Mouse (Mus musculus) urinary bladder, postnatal 10 days (tissue): ENCODE data around the gene Tmem178b.

Source experiments
- DNase-seq: peaks from one replicate; pipeline ENCODE4 v3.0.0; 2022; ENCODE audit warnings: low spot score

Tmem178b gene

GRCm38 (mm10) chr6:39919011-39919709 lies 46.1 kb downstream of the Tmem178b start:
- no peak for DNase-seq

DNA sequence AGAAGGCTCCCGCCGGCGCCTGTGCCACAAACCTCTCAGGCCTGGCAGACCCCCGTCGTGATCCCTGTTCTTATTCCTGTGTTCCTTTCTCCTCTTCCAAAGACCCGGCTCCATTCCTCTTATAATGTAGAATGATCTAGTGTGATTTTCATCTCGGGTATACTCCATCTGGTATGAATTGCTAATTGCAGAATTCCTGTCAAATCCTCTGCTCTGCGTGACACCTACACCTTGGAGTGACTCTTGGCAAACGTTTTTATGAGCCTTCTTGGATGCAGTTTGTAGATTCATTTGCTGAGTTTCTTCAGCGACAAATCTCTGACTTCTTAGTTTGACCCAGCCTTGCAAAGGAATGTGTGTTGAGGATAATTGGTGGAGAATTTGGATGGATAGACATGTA lies 53.4 kb downstream of the Tmem178b start:
- DNase-seq = no peak

DNA sequence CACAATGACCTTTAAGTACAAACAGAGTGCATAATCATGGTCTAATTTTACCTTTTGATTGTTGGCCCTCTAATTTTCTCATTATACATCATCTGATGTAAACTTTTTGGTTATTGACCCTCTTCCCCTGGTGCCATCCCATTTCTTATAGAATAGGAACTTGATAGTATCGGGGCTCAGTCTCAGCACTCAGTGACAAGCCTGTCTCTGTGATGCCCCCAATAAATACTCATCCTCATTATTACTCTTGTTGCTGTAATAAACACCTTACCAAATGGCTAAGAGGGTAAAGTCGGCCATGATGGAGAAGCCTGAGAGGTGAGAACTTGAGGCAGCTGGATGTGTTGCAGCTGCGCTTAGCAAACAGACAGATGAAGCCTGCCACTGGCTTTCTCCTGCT lies 63.5 kb downstream of the Tmem178b start:
- DNase-seq = no peak

DNA sequence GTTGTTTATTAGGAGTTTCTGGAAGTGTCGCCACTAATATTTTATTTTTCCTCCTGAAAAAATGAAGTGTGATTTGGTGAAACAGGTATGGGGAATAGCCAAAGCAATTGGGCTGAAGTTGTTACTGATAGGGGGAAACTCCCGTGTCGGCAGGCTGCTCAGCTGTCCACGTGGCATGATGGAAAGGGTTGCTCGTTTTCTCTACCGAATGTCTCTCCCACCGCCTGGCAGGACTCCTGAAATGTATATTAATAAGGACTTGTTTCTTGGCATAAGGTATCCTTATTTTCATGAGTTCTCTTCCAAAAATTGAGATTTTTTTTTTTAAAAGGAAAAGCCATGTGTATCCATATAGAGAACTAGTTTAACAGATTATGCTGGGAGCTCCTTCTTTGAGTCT lies 67.8 kb downstream of the Tmem178b start:
- DNase-seq = no peak

DNA sequence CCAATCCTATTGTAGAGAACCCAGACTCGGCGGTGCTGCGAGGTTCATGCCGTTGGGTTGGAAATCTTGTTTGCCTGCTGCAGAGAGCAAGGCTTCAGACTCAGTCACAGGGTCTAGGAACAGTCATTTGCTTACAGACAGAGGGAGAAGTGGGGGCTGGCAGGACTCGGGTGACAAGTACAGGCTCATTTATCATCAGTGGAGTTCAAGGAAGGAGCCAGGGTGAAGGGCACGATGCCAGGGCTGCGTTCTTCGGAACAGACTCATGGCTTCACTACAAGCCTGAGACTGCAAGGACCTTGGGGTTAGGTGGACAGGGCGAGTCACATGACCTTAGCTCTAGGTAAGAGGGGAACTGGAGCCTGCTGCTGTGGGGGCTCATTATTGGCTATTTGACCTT lies 71.8 kb downstream of the Tmem178b start:
- no peak for DNase-seq

DNA sequence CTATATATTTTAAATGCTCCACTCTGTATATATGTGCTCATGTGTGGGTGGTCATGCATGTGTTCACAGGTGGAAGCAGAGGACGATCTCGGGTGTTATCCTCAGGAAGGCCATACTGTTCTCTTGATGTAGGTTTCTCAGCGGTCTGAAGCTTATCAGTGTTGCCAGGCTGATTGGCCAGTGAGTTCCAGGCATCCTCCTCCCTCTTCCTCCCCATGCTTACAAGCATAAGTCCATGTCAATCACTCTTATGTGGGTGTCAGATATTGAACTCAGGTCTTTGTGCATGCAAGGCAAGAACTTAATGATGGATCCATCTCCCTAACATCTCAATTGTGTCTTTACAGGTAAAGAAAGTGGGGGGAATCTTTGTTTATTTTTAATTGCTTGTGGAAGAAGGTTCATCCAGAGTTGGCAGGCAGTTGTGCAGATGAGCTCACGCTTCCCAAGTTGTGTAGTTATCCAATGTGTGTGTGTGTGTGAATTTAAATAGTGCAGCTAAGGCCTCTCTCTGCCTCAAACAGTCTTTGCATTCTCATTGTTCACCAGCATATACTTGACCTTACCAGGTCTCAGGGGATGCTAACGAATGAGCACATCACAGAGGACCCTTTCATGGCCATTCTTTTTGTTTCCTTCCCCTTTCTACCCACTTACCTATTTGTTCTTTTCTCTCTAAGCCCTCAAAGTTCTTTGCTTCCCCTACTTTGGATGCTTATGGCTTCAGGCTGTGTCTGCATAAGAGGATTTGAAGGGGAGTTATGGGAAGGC lies 72.8 kb downstream of the Tmem178b start:
- DNase-seq = no peak

DNA sequence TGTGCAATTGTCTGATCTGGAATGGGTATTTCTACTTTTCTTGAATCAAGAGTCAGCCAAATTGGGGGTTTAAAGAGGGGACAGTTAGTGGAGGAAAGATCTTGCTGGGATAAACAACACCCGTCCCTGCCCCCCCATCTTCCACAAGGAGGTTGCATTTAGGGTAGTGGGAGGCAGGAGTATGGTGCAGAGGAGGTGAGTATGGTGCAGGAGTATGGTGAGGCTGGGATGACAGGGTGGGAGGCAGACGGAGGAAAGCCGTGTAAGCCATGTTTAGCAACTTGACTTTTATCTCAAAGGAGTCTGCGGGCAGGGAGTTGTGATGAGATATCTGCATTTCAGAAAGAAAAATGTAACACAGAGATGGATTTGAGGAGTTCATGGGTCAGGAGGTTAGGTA lies 73.5 kb downstream of the Tmem178b start:
- DNase-seq = no peak

GRCm38 (mm10) chr6:39953951-39954350 lies 80.9 kb downstream of the Tmem178b start:
- DNase-seq = no peak

DNA sequence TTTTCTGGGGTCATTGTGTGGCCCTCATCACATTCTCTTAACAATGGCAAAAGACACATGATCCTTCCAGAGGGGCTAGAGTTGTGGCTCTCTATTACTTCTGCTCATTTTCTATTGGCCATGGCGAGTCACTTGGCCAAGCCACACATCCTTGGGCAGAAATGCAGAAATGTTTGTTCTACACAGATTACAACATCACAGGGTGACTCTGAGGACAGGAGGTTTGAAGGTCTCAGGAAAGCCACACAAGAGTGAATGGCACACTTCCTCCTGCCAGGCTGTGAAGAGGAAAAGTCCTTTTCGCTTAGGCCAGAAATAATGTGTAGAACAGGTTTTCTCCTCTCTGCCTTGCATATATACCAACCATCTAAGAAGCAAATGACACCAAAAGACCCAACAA lies 82.1 kb downstream of the Tmem178b start:
- no peak for DNase-seq

- no peak for DNase-seq
These were observed 91.5 kb downstream of the Tmem178b start for GRCm38 (mm10) chr6:39964606-39965005.

- no peak for DNase-seq
These were observed 97.2 kb downstream of the Tmem178b start for GRCm38 (mm10) chr6:39970281-39970680.

- no peak for DNase-seq
These were observed 105.9 kb downstream of the Tmem178b start for GRCm38 (mm10) chr6:39978942-39979341.

DNA sequence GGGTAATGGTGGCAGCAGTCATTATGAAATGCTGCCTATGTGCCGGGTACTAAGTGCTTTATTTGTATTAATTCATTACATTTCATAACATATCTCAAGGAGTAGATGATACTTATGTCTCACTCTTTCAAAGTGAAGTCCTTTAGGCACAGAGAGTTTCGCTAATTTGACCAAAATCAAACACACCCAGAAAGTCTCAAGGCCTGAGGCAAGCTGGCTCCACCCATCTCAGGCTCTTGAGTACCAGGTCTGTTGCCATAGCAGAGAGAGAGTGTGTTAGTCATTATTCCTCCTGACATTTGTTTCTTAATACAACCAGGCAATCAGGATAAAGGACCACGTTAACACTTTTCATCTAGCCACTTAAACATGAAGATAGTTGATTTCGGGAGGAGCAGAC lies 117.7 kb downstream of the Tmem178b start:
- no peak for DNase-seq

GRCm38 (mm10) chr6:39991922-39992321 lies 118.9 kb downstream of the Tmem178b start:
- DNase-seq = no peak

- no peak for DNase-seq
These were observed 133.1 kb downstream of the Tmem178b start for GRCm38 (mm10) chr6:40006006-40006765.

DNA sequence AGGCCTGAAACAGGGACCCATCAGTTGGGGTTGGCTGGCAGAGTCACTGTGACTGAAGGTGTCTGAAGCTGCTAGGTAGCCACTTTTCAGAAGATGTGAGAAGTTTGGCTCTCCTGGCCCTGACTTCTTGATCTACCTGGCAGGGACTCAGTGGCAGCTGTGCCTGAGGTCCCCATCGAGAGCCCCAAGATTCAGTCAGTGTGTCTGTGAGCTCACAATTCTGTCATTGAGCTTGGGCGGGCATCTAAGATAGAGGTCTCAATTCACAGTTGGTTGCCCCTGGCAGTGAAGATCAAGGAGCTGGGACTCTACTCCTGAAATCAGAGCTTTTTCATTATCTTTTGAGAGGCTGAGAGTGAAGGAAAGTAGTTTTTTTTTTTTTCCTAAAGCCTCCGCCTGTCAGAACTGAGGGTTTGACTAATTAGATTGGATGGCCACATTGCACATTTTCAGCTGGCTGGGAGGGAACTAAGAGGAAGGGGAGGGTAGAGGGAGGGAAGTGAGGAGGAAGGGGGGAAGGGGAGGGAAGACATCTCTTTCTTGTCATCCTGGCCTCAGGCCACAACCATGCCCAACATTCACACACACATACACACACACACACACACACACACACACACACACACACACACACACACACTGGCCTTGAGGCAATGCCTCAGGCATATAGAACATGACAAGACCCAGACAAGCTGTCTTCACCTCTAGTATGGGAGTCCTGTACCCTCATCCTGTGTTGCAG lies 135.3 kb downstream of the Tmem178b start:
- DNase-seq = no peak

DNA sequence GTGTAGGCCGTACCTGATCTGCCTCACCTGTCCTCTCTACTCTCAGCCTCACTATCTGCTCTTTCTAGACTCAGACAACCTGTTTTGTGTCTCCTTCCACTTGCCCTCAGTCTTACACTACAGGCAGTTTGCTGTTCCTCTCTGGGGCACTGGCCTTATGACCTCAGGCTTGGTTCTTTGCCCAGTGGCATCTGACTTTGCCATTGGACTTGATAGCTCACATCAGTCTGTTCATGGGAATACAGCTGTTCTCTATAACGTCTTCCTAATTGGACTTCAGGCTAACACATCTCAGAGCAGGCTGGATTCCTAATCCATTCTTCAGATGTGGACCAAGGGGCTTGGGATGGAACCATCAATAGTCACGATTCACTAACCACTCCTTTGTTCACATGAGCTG lies 136.6 kb downstream of the Tmem178b start:
- no peak for DNase-seq

- DNase-seq = no peak
These were observed 138.0 kb downstream of the Tmem178b start for GRCm38 (mm10) chr6:40011066-40011465.

DNA sequence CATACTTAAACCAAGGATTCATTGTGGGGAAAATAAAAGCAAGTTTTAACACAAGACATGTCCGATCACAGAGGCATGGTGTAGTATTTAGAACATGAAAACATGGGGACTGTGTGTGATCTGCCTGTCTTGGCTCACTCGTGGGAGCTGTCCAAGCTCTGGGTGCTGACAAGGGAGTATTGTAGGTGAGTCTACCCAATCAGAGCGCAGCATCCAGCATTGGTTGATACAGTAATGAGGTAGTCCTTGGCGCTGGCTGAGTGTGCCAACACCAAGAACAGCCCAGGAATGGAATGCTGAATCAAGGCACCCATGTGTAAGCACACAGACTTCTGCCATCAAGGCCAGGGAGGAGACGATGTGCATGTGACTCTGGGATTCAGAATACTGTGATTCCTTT lies 138.5 kb downstream of the Tmem178b start:
- no peak for DNase-seq

GRCm38 (mm10) chr6:40013407-40013806 lies 140.3 kb downstream of the Tmem178b start:
- no peak for DNase-seq

- DNase-seq = no peak
These were observed 142.1 kb downstream of the Tmem178b start for GRCm38 (mm10) chr6:40015185-40015584.
